Mouse (Mus musculus) hindbrain, postnatal 0 days (tissue): ENCODE measurements around the gene Catsperg1. TPM values are rescaled to one million over a fixed set of nuclear protein-coding genes. Genes with fewer than 3 reads are reported as not detected.

ENCODE experiments used
- ATAC-seq: fragments of 200-750 bp; cut with Nextera tagmentation; 2 replicates; pipeline ENCODE4 v1.8.0; 2017; ENCODE audit warnings: mild to moderate bottlenecking, moderate TSS enrichment, moderate library complexity
- DNase-seq: peaks from one replicate; pipeline ENCODE4 v3.0.0-alpha.2; 2015; ENCODE audit warnings: low spot score
- H3K27ac ChIP-seq: fragments of 300-500 bp; sonication (generic); 2 replicates; pipeline ENCODE4 v1.5.1; 2014; ENCODE audit warnings: mild to moderate bottlenecking
- H3K27me3 ChIP-seq: fragments of 300-500 bp; sonication (generic); 2 replicates; pipeline ENCODE4 v1.6.1; 2014; ENCODE audit warnings: low read length, mixed read lengths; ENCODE audit not compliant: insufficient read depth
- H3K36me3 ChIP-seq: fragments of 300-500 bp; sonication (generic); 2 replicates; pipeline ENCODE4 v1.6.1; 2014; ENCODE audit warnings: low read length, mixed read lengths; ENCODE audit not compliant: insufficient read depth
- H3K4me1 ChIP-seq: fragments of 300-500 bp; sonication (generic); 2 replicates; pipeline ENCODE4 v1.6.1; 2014; ENCODE audit warnings: antibody characterized with exemption, low read length, mixed read lengths; ENCODE audit not compliant: insufficient read depth
- H3K4me2 ChIP-seq: fragments of 300-500 bp; sonication (generic); 2 replicates; pipeline ENCODE4 v1.6.1; 2014; ENCODE audit warnings: low read depth, mild to moderate bottlenecking, low read length, moderate library complexity, mixed read lengths
- H3K4me3 ChIP-seq: fragments of 300-500 bp; sonication (generic); 2 replicates; pipeline ENCODE4 v1.5.1; 2014; ENCODE audit warnings: low read length
- H3K9ac ChIP-seq: fragments of 300-500 bp; sonication (generic); replicated peaks from 2 replicates; pipeline ENCODE4 v1.6.1; 2014; ENCODE audit warnings: mild to moderate bottlenecking, low read length, moderate library complexity, mixed read lengths
- H3K9me3 ChIP-seq: fragments of 300-500 bp; sonication (generic); 2 replicates; pipeline ENCODE4 v1.6.1; 2016; ENCODE audit warnings: low read length, mixed read lengths
- CTCF ChIP-seq: IDR thresholded peaks from 2 replicates; pipeline ENCODE4 v1.5.1; 2016; ENCODE audit warnings: antibody characterized with exemption, control low read depth, low read depth
- WGBS: fragments of 180-500 bp; shearing (Covaris S2); extraction: QIAGEN DNeasy Blood & Tissue Kit; methylation state at CpG from one replicate; pipeline ENCODE4 v1.1.7; 2014; 5-methylcytosine and 5-hydroxymethylcytosine counted together
- polyA plus RNA-seq: library from polyadenylated mRNA; unstranded; fragments of >200 nt; fragmentation: Nextera tagmentation; extraction: Ambion mirVana; gene quantifications from 2 replicates; pipeline ENCODE4 v1.2.1, GENCODE M21; 2015
- total RNA-seq: library from RNA; depleted of rRNA; stranded (reverse); fragments of >200 nt; gene quantifications from 2 replicates; pipeline ENCODE4 v1.2.3, GENCODE M21; 2014; rRNA removed

Gene Catsperg1
- total and polyA plus RNA-seq, 2 experiments from 2014 or later = 0.95 to 2.4 TPM

DNA sequence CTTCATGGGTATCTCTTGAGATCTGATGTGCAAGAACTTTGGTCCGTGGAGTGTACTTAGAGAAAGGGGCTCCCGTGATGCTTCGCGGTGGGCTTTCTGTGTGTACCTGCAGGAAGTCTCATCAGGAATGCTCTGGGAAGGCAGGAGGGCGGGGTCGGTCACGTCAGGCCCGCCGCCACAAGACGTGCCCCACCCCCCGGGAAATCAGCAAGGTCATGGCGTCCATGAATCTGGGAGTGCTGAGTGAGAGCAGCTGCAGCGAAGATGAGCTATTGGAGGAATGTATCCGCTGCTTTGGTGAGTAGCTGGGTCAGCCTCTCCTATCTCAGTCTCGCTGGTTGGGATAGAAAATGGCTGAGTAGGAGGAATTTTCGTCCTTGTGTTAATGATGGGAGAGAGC lies 76.4 kb downstream of the Catsperg1 start:
- H3K9me3 ChIP-seq = no peaks in the 10 kb centered on the region
- no peak for TF ChIP-seq CTCF
- no peaks in the 10 kb centered on the region for H3K36me3 ChIP-seq
- H3K4me3 ChIP-seq = no peak overlapping the region
- DNase-seq (no peak), ATAC-seq (no peak)
- 43% methylated on average over 16 of the region's 16 CpGs for WGBS
- no peak overlapping the region for H3K27ac ChIP-seq
- H3K4me2 ChIP-seq = no peak overlapping the region
- H3K4me1 ChIP-seq = no peaks in the 10 kb centered on the region
- H3K27me3 ChIP-seq = no peaks in the 10 kb centered on the region; the same call in 1 of the 2 replicates
- H3K9ac ChIP-seq = no peak overlapping the region

DNA sequence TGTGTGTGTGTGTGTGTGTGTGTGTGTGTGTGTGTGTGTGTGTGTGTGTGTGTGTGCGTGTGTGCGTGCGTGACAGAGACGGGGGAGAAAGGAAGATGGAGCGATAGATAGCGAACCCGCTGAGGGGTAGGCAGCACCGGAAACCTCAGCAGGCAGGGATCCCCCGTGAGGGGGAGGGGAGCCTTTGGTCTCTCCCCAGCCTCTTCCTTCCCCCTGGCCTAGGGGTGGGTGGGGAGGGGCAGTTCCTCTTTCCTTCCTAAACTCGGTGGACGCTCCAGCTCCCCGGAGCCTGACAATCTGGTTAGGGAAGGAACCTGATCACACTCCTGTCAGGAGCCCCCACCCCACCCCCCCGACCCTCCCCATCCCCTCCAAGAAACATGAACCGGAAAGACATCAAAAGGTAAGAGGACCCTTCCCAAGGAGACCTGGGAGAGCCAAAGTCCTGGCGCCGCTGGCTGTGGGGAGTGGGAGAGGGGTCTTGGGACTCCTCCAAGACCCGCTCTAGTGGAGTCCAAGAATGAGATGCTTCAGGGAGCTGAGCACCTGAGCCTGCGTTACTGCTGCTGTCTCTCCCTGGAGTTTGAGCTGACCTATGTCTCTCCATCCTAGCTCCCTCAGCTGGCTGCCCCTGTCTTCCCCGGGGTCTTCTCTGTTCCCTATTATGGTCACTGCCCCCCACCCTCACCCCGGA lies 79.0 kb downstream of the Catsperg1 start, which contains the start of gene Rasgrp4:
TSS of gene Rasgrp4 (plus strand) at position 159 of the 694 bp plus-strand sequence.
- Histone ChIP-seq H3K9ac (0 out of 2 replicates have a peak within 1 kb of the TSS, but pooled peaks have one; percentile 30), H3K4me1 (no peaks in the 10 kb centered on the region), H3K27me3 (no peaks in the 10 kb centered on the region; the same call in 1 of the 2 replicates), H3K9me3 (no peaks in the 10 kb centered on the region), H3K4me2 (peak within 1 kb of the TSS; percentile 54), H3K27ac (no peak within 1 kb of the TSS), H3K36me3 (no peaks in the 10 kb centered on the region), H3K4me3 (peak within 1 kb of the TSS; percentile 23)
- peak; percentile 16 for DNase-seq
- 2% methylated on average over 16 of the region's 20 CpGs for WGBS
- TF ChIP-seq CTCF = no peak
- ATAC-seq = peak; percentile 69; the same call in 1 of the 2 replicates

DNA sequence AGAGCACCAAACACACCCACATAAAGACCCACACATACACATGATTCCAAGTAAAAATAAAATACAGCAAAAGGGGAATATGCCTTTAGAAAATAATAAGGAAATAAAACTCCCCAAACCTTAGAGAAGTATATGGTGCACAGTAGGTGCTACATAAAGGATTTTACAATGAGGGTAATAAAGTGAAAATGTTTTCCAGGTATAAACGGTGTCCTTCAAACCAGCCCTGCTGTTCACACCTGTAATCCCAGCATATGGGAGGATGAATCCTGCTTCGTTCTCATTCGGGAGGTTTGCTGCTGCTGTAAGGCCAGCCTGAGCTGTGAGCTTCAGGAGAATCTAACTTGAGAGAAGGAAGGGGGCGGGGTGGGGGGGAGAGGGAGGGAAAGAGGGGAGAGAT lies 79.6 kb downstream of the Catsperg1 start:
- Histone ChIP-seq H3K4me1 (no peaks in the 10 kb centered on the region), H3K27me3 (no peaks in the 10 kb centered on the region; the same call in 1 of the 2 replicates), H3K4me3 (peak overlapping the region; percentile 23; the same call in 1 of the 2 replicates), H3K9ac (no peak overlapping the region), H3K27ac (no peak overlapping the region), H3K36me3 (no peaks in the 10 kb centered on the region), H3K4me2 (peak overlapping the region; percentile 54), H3K9me3 (no peaks in the 10 kb centered on the region)
- no peak for DNase-seq
- TF ChIP-seq CTCF = no peak
- 6% methylated on average over 4 of the region's 4 CpGs for WGBS
- no peak for ATAC-seq

Other genes starting within 250 kb of the Catsperg1 start
- 347 and 472 TPM in 2 replicates for gene Eif3k, start 232.2 kb downstream of the Catsperg1 start, total RNA-seq
- 309 TPM in 2 replicates for gene Eif3k, start 232.2 kb downstream of the Catsperg1 start, polyA plus RNA-seq
- 4.1 and 5.8 TPM in 2 replicates for gene Map4k1, start 232.0 kb downstream of the Catsperg1 start, total RNA-seq
- 12.5 and 15.0 TPM in 2 replicates for gene Map4k1, start 232.0 kb downstream of the Catsperg1 start, polyA plus RNA-seq
- 3.8 and 5.0 TPM in 2 replicates for gene Ryr1, start 88.9 kb downstream of the Catsperg1 start, total RNA-seq
- 11.4 and 12.5 TPM in 2 replicates for gene Ryr1, start 88.9 kb downstream of the Catsperg1 start, polyA plus RNA-seq
- 2.9 and 3.3 TPM in 2 replicates for gene Rasgrp4, start 79.2 kb downstream of the Catsperg1 start, total RNA-seq
- gene Rasgrp4, start 79.2 kb downstream of the Catsperg1 start, polyA plus RNA-seq = 0.84 and 1.3 TPM in 2 replicates
- gene Fam98c, start 57.8 kb downstream of the Catsperg1 start, total RNA-seq = 48.7 and 67.4 TPM in 2 replicates
- gene Fam98c, start 57.8 kb downstream of the Catsperg1 start, polyA plus RNA-seq = 51.8 and 54.3 TPM in 2 replicates
- gene Ggn, start 43.8 kb downstream of the Catsperg1 start, total RNA-seq = 0.73 and 0.75 TPM in 2 replicates
- gene Ggn, start 43.8 kb downstream of the Catsperg1 start, polyA plus RNA-seq = 0.41 and 0.74 TPM in 2 replicates
- gene Spred3, start 43.6 kb downstream of the Catsperg1 start, total RNA-seq = 27.4 and 30.8 TPM in 2 replicates
- 11.1 and 11.2 TPM in 2 replicates for gene Spred3, start 43.6 kb downstream of the Catsperg1 start, polyA plus RNA-seq
- 320 and 323 TPM in 2 replicates for gene Psmd8, start 33.3 kb downstream of the Catsperg1 start, total RNA-seq
- 285 and 286 TPM in 2 replicates for gene Psmd8, start 33.3 kb downstream of the Catsperg1 start, polyA plus RNA-seq
- 5.2 and 6.1 TPM in 2 replicates for gene Kcnk6, start 18.5 kb upstream of the Catsperg1 start, total RNA-seq
- gene Kcnk6, start 18.5 kb upstream of the Catsperg1 start, polyA plus RNA-seq = 0.92 and 1.5 TPM in 2 replicates
- gene Yif1b, start 24.3 kb upstream of the Catsperg1 start, total RNA-seq = 125 and 131 TPM in 2 replicates
- 122 and 130 TPM in 2 replicates for gene Yif1b, start 24.3 kb upstream of the Catsperg1 start, polyA plus RNA-seq
- gene 2200002D01Rik, start 34.4 kb upstream of the Catsperg1 start, total RNA-seq = not detected in 2 replicates
- gene 2200002D01Rik, start 34.4 kb upstream of the Catsperg1 start, polyA plus RNA-seq = 0.91 and 1.4 TPM in 2 replicates
- gene Spint2, start 67.9 kb upstream of the Catsperg1 start, total RNA-seq = 33.4 and 38.6 TPM in 2 replicates
- gene Spint2, start 67.9 kb upstream of the Catsperg1 start, polyA plus RNA-seq = 123 and 133 TPM in 2 replicates
- gene Ppp1r14a, start 75.3 kb upstream of the Catsperg1 start, total RNA-seq = 3.4 and 8.4 TPM in 2 replicates
- gene Ppp1r14a, start 75.3 kb upstream of the Catsperg1 start, polyA plus RNA-seq = 3.2 and 3.4 TPM in 2 replicates
- 131 and 158 TPM in 2 replicates for gene Dpf1, start 89.9 kb upstream of the Catsperg1 start, total RNA-seq
- gene Dpf1, start 89.9 kb upstream of the Catsperg1 start, polyA plus RNA-seq = 105 and 111 TPM in 2 replicates